Mouse (Mus musculus): Measurements from ENCODE around the gene Olfr455.

Olfr455 gene

GRCm38 (mm10) chr6:42487114-42487513 is 60.3 kb downstream of the Olfr455 start, which contains the start of gene Olfr456:
Olfr456 (minus strand) TSS chr6:42487214.
- DNase-seq (ENCODE audit: low spot score in 2 of 2): no peak

All from frontal cortex, postnatal 10 days (tissue).